Mouse (Mus musculus) heart, postnatal 0 days (tissue): ENCODE results near the gene Rps6ka5.

Experiments
- CTCF ChIP-seq: IDR thresholded peaks from 2 replicates; pipeline ENCODE4 v1.5.1; 2016; ENCODE audit warnings: antibody characterized with exemption, control low read depth, low read depth
- EP300 ChIP-seq: IDR thresholded peaks from 2 replicates; pipeline ENCODE4 v1.6.1; 2016; ENCODE audit warnings: antibody characterized with exemption, low read depth

DNA sequence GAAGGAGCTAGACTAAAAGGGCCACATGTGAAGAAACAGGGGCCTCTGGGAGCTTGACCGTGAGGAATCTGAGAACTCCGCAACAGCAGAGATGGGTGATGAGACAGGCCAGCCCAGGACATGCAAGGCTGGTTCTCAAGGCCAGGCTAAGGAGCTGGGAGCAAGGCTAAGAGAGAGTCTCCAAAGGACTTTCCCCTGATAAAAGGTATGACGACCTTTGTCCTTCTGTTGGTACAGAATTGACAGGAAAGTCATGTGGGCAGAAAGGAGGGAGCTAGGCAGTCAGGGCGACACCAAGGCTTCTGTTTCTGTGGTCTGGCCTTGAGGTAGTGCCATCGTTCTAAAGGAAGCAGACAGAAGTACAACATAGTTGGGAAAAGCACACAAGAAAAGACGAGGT, 173.1 kb downstream of the Rps6ka5 start:
- TF ChIP-seq CTCF (no peak), EP300 (no peak)
